Mouse (Mus musculus): ENCODE measurements around the gene Hao2.

The Hao2 gene

GRCm38 (mm10) chr3:98893057-98893772 lies at the start of gene Hao2:
TSS of gene Hao2 (minus strand) at chr3:98893239.
- no peak for DNase-seq

GRCm38 (mm10) chr3:98941601-98942000 lies 48.6 kb upstream of the Hao2 start:
- no peak for DNase-seq

- no peak for DNase-seq
These were observed 48.1 kb upstream of the Hao2 start for GRCm38 (mm10) chr3:98941066-98941551.

GRCm38 (mm10) chr3:98940225-98940624 lies 47.2 kb upstream of the Hao2 start:
- DNase-seq = no peak

GRCm38 (mm10) chr3:98936446-98936845 lies 43.4 kb upstream of the Hao2 start:
- DNase-seq = no peak

GRCm38 (mm10) chr3:98934601-98935000 lies 41.6 kb upstream of the Hao2 start:
- no peak for DNase-seq

GRCm38 (mm10) chr3:98934041-98934440 lies 41.0 kb upstream of the Hao2 start:
- no peak for DNase-seq

- DNase-seq = no peak
These were observed 39.4 kb upstream of the Hao2 start for GRCm38 (mm10) chr3:98932421-98932820.

- DNase-seq = no peak
These were observed 38.8 kb upstream of the Hao2 start for GRCm38 (mm10) chr3:98931836-98932235.

- DNase-seq = no peak
These were observed 27.4 kb upstream of the Hao2 start for GRCm38 (mm10) chr3:98920417-98920816.

GRCm38 (mm10) chr3:98917260-98917659 lies 24.2 kb upstream of the Hao2 start:
- DNase-seq = no peak

- DNase-seq = no peak
These were observed 23.8 kb upstream of the Hao2 start for GRCm38 (mm10) chr3:98916856-98917255.

GRCm38 (mm10) chr3:98915659-98916058 lies 22.6 kb upstream of the Hao2 start:
- DNase-seq = no peak

- no peak for DNase-seq
These were observed 20.6 kb upstream of the Hao2 start for GRCm38 (mm10) chr3:98913591-98913990.

- DNase-seq = no peak
These were observed 4.6 kb upstream of the Hao2 start for GRCm38 (mm10) chr3:98897606-98898005.

- DNase-seq = no peak
These were observed 2.1 kb upstream of the Hao2 start for GRCm38 (mm10) chr3:98895071-98895601.

GRCm38 (mm10) chr3:98890430-98890829 lies 2.6 kb downstream of the Hao2 start:
- no peak for DNase-seq

- DNase-seq = no peak
These were observed 4.8 kb downstream of the Hao2 start for GRCm38 (mm10) chr3:98888206-98888605.

- DNase-seq = no peak
These were observed 12.2 kb downstream of the Hao2 start for GRCm38 (mm10) chr3:98880831-98881230.

GRCm38 (mm10) chr3:98880216-98880615 lies 12.8 kb downstream of the Hao2 start:
- no peak for DNase-seq

GRCm38 (mm10) chr3:98868219-98868618 lies 24.8 kb downstream of the Hao2 start:
- DNase-seq = no peak

GRCm38 (mm10) chr3:98862800-98863199 lies 30.2 kb downstream of the Hao2 start:
- no peak for DNase-seq

GRCm38 (mm10) chr3:98859576-98859975 lies 33.5 kb downstream of the Hao2 start, which contains the start of gene Hsd3b1:
TSS of gene Hsd3b1 (minus strand) at chr3:98859794.
- no peak for DNase-seq

GRCm38 (mm10) chr3:98858051-98858450 lies 35.0 kb downstream of the Hao2 start:
- DNase-seq = no peak

- no peak for DNase-seq
These were observed 36.1 kb downstream of the Hao2 start for GRCm38 (mm10) chr3:98856892-98857291.
